Mouse (Mus musculus): ENCODE data around the gene St6gal1. TPM values are rescaled to one million over a fixed set of nuclear protein-coding genes. Genes with fewer than 3 reads are reported as not detected.

Gene St6gal1
- polyA plus RNA-seq, 1 experiment from 2014 or later: 12.4 TPM

DNA sequence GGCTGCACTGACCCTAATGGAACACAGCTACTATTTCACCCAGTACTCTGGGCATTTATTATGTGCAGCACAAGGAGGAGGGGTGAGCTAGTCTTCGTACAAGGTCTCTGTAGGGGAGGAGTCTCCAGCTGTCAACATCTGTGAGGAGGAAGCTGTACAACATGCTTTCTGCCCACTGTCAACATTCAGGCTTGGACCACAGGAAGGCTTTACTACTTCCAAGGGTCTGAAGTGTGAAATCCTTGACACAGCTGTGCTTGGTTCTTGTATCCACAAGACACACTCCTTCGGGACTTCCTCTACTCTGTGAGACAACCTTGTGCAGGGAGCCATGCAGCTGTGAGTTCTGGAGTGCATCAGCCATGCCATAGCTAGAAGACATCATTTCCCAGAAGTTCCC is 147.8 kb downstream of the St6gal1 start:
- H3K9me3 ChIP-seq (replicated peaks; ENCODE audit: control insufficient read depth, low read length): no peaks in the 10 kb centered on the region
- H3K36me3 ChIP-seq (ENCODE audit: control insufficient read depth, insufficient read depth): no peaks in the 10 kb centered on the region
- H3K27me3 ChIP-seq (ENCODE audit: control insufficient read depth, insufficient read depth, low read length): no peaks in the 10 kb centered on the region
- H3K4me3 ChIP-seq (ENCODE audit: low read length): no peak overlapping the region
- no peaks in the 10 kb centered on the region for H3K4me1 ChIP-seq (ENCODE audit: control insufficient read depth, insufficient read depth, low read length)
- H3K27ac ChIP-seq (ENCODE audit: low read length): no peak overlapping the region
- WGBS: 57% methylated on average over 2 of the region's 2 CpGs
- no peak overlapping the region for H3K4me2 ChIP-seq (ENCODE audit: low read depth, low read length)
- ATAC-seq (replicated peaks; ENCODE audit: extremely low read depth, insufficient read depth, low FRiP score): 0 out of 2 replicates have a peak, but pooled peaks have one; percentile 14
- H3K9ac ChIP-seq (ENCODE audit: low read length): no peak overlapping the region

DNA sequence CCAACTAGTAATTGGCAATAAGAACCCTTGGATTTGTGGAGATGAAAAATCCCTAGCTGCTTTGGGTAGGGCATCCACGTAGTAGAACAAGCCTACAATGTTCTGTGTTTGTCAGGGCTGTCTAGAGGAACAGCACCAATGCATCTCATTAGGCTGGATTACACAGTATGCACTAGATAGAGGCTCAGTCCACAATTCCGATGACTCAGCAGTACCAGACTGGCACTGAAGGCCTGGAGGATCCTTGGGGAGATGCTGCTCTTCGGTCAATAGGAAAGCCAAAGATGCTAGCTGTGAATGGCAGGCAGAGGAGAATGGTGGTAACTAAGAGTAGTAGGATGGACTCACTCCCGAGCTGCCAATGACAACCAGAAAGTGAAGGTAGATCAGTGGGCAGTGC is 149.5 kb downstream of the St6gal1 start:
- H3K9me3 ChIP-seq (replicated peaks; ENCODE audit: control insufficient read depth, low read length): no peaks in the 10 kb centered on the region
- H3K4me2 ChIP-seq (ENCODE audit: low read depth, low read length): no peak overlapping the region
- H3K4me1 ChIP-seq (ENCODE audit: control insufficient read depth, insufficient read depth, low read length): no peaks in the 10 kb centered on the region
- no peak for ATAC-seq (replicated peaks; ENCODE audit: extremely low read depth, insufficient read depth, low FRiP score)
- H3K27ac ChIP-seq (ENCODE audit: low read length): no peak overlapping the region
- no peak overlapping the region for H3K9ac ChIP-seq (ENCODE audit: low read length)
- WGBS: 87% methylated on average over 4 of the region's 4 CpGs
- no peaks in the 10 kb centered on the region for H3K27me3 ChIP-seq (ENCODE audit: control insufficient read depth, insufficient read depth, low read length)
- H3K36me3 ChIP-seq (ENCODE audit: control insufficient read depth, insufficient read depth): no peaks in the 10 kb centered on the region
- no peak overlapping the region for H3K4me3 ChIP-seq (ENCODE audit: low read length)

DNA sequence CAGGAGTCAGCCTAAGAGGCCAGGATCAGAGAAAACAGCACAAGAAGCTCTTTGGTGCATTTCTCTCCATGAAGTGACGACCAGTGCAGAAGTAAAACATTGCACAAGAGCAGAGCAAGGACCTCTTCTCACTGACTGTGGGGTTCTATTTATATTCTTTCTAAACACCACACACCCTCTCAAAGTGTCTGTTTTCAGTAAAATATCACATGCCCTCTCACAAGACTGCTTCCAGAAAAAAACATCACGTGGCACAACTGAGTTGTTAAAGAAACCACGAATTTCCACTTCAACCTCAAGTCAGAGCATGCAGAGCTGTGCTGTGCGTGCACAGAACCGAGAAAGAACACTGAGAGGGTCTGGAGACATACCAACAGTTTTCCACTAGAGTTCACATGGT is 150.4 kb downstream of the St6gal1 start:
- no peak for ATAC-seq (replicated peaks; ENCODE audit: extremely low read depth, insufficient read depth, low FRiP score)
- Histone ChIP-seq H3K27ac (ENCODE audit: low read length) (no peak overlapping the region), H3K4me3 (ENCODE audit: low read length) (no peak overlapping the region), H3K36me3 (ENCODE audit: control insufficient read depth, insufficient read depth) (no peaks in the 10 kb centered on the region), H3K9me3 (replicated peaks; ENCODE audit: control insufficient read depth, low read length) (no peaks in the 10 kb centered on the region), H3K4me1 (ENCODE audit: control insufficient read depth, insufficient read depth, low read length) (no peaks in the 10 kb centered on the region), H3K27me3 (ENCODE audit: control insufficient read depth, insufficient read depth, low read length) (no peaks in the 10 kb centered on the region), H3K9ac (ENCODE audit: low read length) (no peak overlapping the region), H3K4me2 (ENCODE audit: low read depth, low read length) (no peak overlapping the region)
- WGBS: 52% methylated on average over 5 of the region's 5 CpGs

GRCm38 (mm10) chr16:23376189-23376588 is 151.6 kb downstream of the St6gal1 start:
- H3K9me3 ChIP-seq (replicated peaks; ENCODE audit: control insufficient read depth, low read length): no peaks in the 10 kb centered on the region
- no peaks in the 10 kb centered on the region for H3K36me3 ChIP-seq (ENCODE audit: control insufficient read depth, insufficient read depth)
- no peaks in the 10 kb centered on the region for H3K27me3 ChIP-seq (ENCODE audit: control insufficient read depth, insufficient read depth, low read length)
- H3K9ac ChIP-seq (ENCODE audit: low read length): no peak overlapping the region
- no peak for ATAC-seq (replicated peaks; ENCODE audit: extremely low read depth, insufficient read depth, low FRiP score)
- WGBS: 44% methylated on average over 10 of the region's 10 CpGs
- no peak overlapping the region for H3K4me2 ChIP-seq (ENCODE audit: low read depth, low read length)
- H3K27ac ChIP-seq (ENCODE audit: low read length): no peak overlapping the region
- no peaks in the 10 kb centered on the region for H3K4me1 ChIP-seq (ENCODE audit: control insufficient read depth, insufficient read depth, low read length)
- no peak overlapping the region for H3K4me3 ChIP-seq (ENCODE audit: low read length)

DNA sequence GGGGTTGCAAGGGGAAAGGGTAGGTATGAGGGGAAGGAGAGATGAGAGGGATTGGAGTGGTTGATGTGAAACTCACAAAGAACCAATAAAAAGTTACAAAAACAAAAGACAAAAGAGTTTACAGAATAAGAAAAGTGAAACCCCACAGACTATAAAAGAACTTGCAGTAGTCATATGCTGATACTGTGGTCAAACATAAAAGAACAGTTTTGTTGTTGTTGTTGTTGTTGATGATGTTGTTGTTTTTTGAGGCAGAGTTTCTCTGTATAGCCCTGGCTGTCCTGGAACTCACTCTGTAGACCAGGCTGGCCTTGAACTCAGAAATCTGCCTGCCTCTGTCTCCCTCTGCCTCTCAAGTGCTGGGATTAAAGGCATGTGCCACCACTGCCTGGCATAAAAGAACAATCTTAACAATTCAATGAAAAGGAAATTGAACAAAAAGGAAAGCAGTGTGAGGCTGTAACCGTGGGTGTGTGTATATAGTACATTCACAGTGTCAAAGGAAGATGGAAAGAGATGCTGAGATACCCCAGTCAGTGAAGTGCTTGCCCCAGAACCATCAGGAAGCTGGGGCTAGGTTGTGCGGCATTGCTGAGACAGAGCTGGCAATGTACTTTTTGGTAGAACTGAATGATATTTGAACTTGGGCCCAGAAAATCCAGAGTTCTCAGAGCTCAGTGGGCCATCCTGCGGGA is 155.1 kb downstream of the St6gal1 start:
- H3K9me3 ChIP-seq (replicated peaks; ENCODE audit: control insufficient read depth, low read length): peaks cover 3% of the 10 kb centered on the region; the same call in 1 of the 2 replicates
- no peaks in the 10 kb centered on the region for H3K27me3 ChIP-seq (ENCODE audit: control insufficient read depth, insufficient read depth, low read length)
- no peaks in the 10 kb centered on the region for H3K4me1 ChIP-seq (ENCODE audit: control insufficient read depth, insufficient read depth, low read length)
- H3K4me2 ChIP-seq (ENCODE audit: low read depth, low read length): no peak overlapping the region
- H3K4me3 ChIP-seq (ENCODE audit: low read length): no peak overlapping the region
- ATAC-seq (replicated peaks; ENCODE audit: extremely low read depth, insufficient read depth, low FRiP score): no peak
- H3K27ac ChIP-seq (ENCODE audit: low read length): no peak overlapping the region
- no peak overlapping the region for H3K9ac ChIP-seq (ENCODE audit: low read length)
- H3K36me3 ChIP-seq (ENCODE audit: control insufficient read depth, insufficient read depth): no peaks in the 10 kb centered on the region
- 78% methylated on average over 3 of the region's 3 CpGs for WGBS

DNA sequence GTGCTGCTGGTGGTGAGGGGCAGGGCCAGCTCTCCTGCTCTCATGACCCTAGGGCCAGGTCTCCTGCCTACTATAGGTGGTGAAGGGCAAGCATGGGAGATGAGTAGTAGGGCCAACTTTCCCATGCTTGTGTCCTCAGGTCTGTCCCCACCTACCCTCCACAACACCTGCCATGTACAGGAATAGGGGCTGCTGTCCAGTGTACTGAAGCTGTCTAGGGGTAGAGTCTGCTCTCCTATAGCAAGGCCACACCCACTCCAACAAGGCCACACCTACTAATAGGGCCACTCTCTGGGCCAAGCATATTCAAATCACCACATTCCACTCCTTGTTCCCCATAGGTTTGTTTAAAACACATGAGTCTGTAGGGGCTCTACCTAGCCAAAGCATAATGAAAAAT is 159.8 kb downstream of the St6gal1 start:
- Histone ChIP-seq H3K4me2 (ENCODE audit: low read depth, low read length) (no peak overlapping the region), H3K27ac (ENCODE audit: low read length) (no peak overlapping the region), H3K9me3 (replicated peaks; ENCODE audit: control insufficient read depth, low read length) (peaks cover 3% of the 10 kb centered on the region; the same call in 1 of the 2 replicates), H3K9ac (ENCODE audit: low read length) (no peak overlapping the region), H3K36me3 (ENCODE audit: control insufficient read depth, insufficient read depth) (no peaks in the 10 kb centered on the region), H3K4me3 (ENCODE audit: low read length) (no peak overlapping the region), H3K4me1 (ENCODE audit: control insufficient read depth, insufficient read depth, low read length) (no peaks in the 10 kb centered on the region), H3K27me3 (ENCODE audit: control insufficient read depth, insufficient read depth, low read length) (no peaks in the 10 kb centered on the region)
- ATAC-seq (replicated peaks; ENCODE audit: extremely low read depth, insufficient read depth, low FRiP score): no peak

DNA sequence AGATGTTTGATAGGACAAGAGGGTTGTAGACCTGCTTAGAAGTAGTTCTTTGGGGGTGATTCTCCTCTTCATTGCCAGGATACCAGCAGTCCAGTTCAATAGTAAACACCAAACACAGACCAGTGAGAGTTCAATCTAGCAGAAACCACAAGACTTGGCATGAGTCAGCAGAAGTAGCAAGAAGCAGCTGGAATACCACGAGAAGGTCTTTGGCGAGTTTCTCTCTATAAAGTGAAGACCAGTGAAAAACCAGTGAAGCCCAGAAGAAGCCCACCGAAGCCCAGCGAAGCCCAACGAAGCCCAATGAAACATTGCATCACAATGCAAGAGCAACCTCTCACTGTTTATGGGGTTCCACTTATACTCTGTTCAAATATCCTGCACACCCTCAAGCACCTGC is 173.4 kb downstream of the St6gal1 start:
- no peak overlapping the region for H3K27ac ChIP-seq (ENCODE audit: low read length)
- H3K4me2 ChIP-seq (ENCODE audit: low read depth, low read length): no peak overlapping the region
- no peak overlapping the region for H3K4me3 ChIP-seq (ENCODE audit: low read length)
- no peaks in the 10 kb centered on the region for H3K36me3 ChIP-seq (ENCODE audit: control insufficient read depth, insufficient read depth)
- H3K9me3 ChIP-seq (replicated peaks; ENCODE audit: control insufficient read depth, low read length): 0 out of 2 replicates have a peak, but pooled peaks cover 2% of the 10 kb centered on the region
- no peaks in the 10 kb centered on the region; the same call in 1 of the 2 replicates for H3K4me1 ChIP-seq (ENCODE audit: control insufficient read depth, insufficient read depth, low read length)
- WGBS: 83% methylated on average over 5 of the region's 5 CpGs
- no peak for ATAC-seq (replicated peaks; ENCODE audit: extremely low read depth, insufficient read depth, low FRiP score)
- no peaks in the 10 kb centered on the region for H3K27me3 ChIP-seq (ENCODE audit: control insufficient read depth, insufficient read depth, low read length)
- no peak overlapping the region for H3K9ac ChIP-seq (ENCODE audit: low read length)

DNA sequence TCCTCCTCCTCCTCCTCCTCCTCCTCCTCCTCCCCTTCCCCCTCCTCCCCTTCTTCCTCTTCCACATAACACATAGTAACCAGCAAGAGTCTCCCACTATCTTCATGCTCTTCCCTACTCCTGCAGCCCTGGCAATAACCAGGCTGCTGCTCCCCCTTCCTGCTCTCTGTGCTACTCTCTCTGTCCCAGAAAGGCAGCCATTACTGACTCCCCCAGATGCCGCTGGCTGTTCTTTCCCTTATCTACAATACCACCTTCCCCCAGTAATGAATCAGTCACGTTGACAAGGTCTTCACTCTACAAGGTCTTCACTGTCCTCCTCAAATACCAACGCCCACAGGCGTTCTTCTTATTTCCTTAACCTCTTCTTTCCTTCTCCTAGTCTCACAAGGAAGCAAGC is 176.9 kb downstream of the St6gal1 start:
- Histone ChIP-seq H3K4me2 (ENCODE audit: low read depth, low read length) (no peak overlapping the region), H3K4me1 (ENCODE audit: control insufficient read depth, insufficient read depth, low read length) (peaks cover 3% of the 10 kb centered on the region), H3K9ac (ENCODE audit: low read length) (no peak overlapping the region), H3K27me3 (ENCODE audit: control insufficient read depth, insufficient read depth, low read length) (no peaks in the 10 kb centered on the region), H3K4me3 (ENCODE audit: low read length) (no peak overlapping the region), H3K27ac (ENCODE audit: low read length) (no peak overlapping the region), H3K36me3 (ENCODE audit: control insufficient read depth, insufficient read depth) (no peaks in the 10 kb centered on the region), H3K9me3 (replicated peaks; ENCODE audit: control insufficient read depth, low read length) (no peaks in the 10 kb centered on the region)
- 40% methylated on average over 4 of the region's 4 CpGs for WGBS
- ATAC-seq (replicated peaks; ENCODE audit: extremely low read depth, insufficient read depth, low FRiP score): no peak

DNA sequence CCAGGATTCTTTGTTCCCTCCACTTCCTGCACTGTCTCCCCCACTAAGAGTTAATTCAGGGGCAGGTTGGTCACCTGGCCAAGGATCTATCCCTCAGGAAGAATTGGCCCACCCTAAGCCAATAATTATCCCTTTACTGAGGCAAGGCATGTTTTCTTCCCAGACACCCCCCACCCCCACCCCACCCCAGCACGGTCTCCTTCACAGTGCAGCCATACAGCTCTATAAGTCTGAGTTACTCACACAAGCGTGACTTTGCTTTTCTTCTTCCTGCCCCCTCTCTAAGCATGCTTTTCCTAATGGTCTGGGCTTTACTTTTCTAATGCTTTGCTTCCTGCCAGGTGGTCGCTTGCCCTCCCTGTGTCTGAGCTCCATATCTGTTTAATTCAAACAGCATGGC is 177.4 kb downstream of the St6gal1 start:
- Histone ChIP-seq H3K4me3 (ENCODE audit: low read length) (no peak overlapping the region), H3K27me3 (ENCODE audit: control insufficient read depth, insufficient read depth, low read length) (no peaks in the 10 kb centered on the region), H3K9me3 (replicated peaks; ENCODE audit: control insufficient read depth, low read length) (no peaks in the 10 kb centered on the region), H3K27ac (ENCODE audit: low read length) (no peak overlapping the region), H3K9ac (ENCODE audit: low read length) (no peak overlapping the region), H3K4me1 (ENCODE audit: control insufficient read depth, insufficient read depth, low read length) (peaks cover 3% of the 10 kb centered on the region), H3K4me2 (ENCODE audit: low read depth, low read length) (no peak overlapping the region), H3K36me3 (ENCODE audit: control insufficient read depth, insufficient read depth) (no peaks in the 10 kb centered on the region)
- WGBS: 66% methylated on average over 3 of the region's 3 CpGs
- ATAC-seq (replicated peaks; ENCODE audit: extremely low read depth, insufficient read depth, low FRiP score): no peak

All from heart, embryonic 16.5 days (tissue).